Mouse (Mus musculus): ENCODE measurements around the gene Aadacl4. TPM values are rescaled to one million over a fixed set of nuclear protein-coding genes. Genes with fewer than 3 reads are reported as not detected.
"Not testable (repeated sequence)": the region's sequence is repeated elsewhere in the genome, so short reads cannot be mapped to it uniquely, and the experiment has no call there.

Aadacl4 gene
- not detected for total RNA-seq (2018; cell fraction: chromatin; rRNA removed)
- not detected for total RNA-seq (2018; cell fraction: cytosol; rRNA removed)
- not detected for total RNA-seq (2018; cell fraction: nucleus; rRNA removed)
- polyA plus RNA-seq (2018) = not detected in 3 replicates

DNA sequence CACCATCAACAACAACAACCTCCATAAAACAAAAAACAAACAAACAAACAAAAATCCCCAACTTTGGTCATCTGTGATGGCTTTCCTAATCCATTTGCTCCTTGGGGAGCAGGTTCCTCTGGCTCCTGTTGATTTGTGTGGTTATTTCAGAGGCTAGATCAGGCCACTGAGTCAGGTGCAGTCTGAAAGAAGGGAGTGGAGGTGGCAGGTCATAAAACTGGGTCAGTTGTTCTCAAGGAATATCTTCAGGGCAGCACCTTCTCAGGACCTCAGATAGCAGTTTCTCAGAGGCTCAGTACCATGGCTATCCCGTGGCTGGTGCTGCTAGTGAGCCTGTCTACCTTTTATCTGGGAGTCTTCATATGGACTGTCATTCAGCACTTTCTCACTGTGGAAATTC lies at the start of gene Aadacl4:
TSS of gene Aadacl4 (plus strand) at position 301 of the 400 bp plus-strand sequence.
- Histone ChIP-seq H3K36me3 (ENCODE audit: inconsistent target) (no peaks in the 10 kb centered on the region), H3K79me2 (ENCODE audit: inconsistent target) (no peaks in the 10 kb centered on the region), H3K27ac (no peak within 1 kb of the TSS), H3K4me3 (ENCODE audit: inconsistent target) (no peak within 1 kb of the TSS)
- WGBS (ENCODE audit: missing documents) = 75% methylated on average over 1 of the region's 1 CpGs

DNA sequence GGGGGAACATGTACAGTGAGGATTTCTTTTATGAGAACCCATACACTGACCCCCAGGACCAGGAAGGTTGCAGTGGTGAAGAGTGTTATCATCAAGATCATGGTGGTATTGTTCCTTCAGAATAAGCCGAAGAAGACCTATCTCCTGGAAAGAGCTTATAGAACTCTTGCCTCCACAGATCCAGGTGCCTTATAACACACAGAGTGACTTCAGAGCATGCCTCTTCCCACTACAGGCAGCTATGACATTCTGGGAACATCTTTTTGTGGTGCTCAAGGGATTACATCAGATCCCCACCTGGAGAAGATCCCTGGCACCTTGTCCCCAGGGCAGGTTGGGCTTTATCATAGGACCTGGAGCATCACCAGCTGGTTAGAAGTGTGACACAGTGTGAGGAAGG lies 48.5 kb upstream of the Aadacl4 start, which contains the start of gene Gm13124:
TSS of gene Gm13124 (minus strand) at position 101 of the 400 bp plus-strand sequence.
- H3K36me3 ChIP-seq (ENCODE audit: inconsistent target) = no peaks in the 10 kb centered on the region
- no peak within 1 kb of the TSS for H3K27ac ChIP-seq
- WGBS (ENCODE audit: missing documents) = 100% methylated on average over 1 of the region's 1 CpGs
- H3K4me3 ChIP-seq (ENCODE audit: inconsistent target) = no peak within 1 kb of the TSS
- no peaks in the 10 kb centered on the region for H3K79me2 ChIP-seq (ENCODE audit: inconsistent target)

DNA sequence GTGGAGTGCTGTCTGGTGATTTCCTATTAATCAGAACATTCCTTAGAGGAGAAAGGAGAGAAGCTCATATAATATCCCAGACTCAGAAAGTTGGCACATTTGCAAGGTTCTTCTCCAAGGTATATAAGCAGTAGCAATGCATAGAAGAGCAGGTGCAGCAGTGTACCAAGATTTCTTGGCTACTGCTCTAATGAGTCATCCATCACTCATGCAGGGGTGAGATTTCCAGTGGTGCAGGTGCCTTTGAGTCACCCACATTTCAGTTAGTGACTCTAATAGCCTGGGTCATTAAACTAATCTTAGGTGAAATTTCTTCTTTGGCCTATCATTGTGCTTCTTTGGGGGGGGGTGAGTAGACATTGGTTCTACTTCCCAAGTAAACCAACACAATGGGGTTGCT lies 45.8 kb upstream of the Aadacl4 start:
- H3K79me2 ChIP-seq (ENCODE audit: inconsistent target) = no peaks in the 10 kb centered on the region
- H3K27ac ChIP-seq = no peak overlapping the region
- H3K4me3 ChIP-seq (ENCODE audit: inconsistent target) = no peak overlapping the region
- H3K36me3 ChIP-seq (ENCODE audit: inconsistent target) = no peaks in the 10 kb centered on the region

DNA sequence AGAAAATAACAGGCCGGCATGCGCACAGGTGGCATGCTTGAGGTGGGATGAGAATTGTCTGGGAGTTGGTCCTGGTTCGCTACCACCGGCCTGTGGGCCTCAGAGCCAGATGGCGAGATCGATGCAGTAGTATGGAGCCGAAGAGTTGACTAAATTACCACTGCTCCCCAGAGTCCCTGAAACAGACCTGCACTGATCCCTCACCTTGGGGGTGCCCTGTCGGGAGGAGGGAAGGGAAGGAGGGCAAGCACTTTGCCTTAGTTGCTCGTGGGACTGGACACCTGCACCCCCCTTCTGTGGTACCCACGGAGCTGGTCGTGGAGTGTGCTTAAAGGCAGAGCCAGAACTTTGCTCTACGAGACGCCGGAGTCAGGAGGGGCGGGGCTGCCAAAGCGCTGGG lies 27.3 kb upstream of the Aadacl4 start:
- H3K4me3 ChIP-seq (ENCODE audit: inconsistent target); H3K36me3 ChIP-seq (ENCODE audit: inconsistent target); H3K27ac ChIP-seq; H3K79me2 ChIP-seq (ENCODE audit: inconsistent target): not testable (repeated sequence)
- WGBS (ENCODE audit: missing documents) = 87% methylated on average over 8 of the region's 16 CpGs

DNA sequence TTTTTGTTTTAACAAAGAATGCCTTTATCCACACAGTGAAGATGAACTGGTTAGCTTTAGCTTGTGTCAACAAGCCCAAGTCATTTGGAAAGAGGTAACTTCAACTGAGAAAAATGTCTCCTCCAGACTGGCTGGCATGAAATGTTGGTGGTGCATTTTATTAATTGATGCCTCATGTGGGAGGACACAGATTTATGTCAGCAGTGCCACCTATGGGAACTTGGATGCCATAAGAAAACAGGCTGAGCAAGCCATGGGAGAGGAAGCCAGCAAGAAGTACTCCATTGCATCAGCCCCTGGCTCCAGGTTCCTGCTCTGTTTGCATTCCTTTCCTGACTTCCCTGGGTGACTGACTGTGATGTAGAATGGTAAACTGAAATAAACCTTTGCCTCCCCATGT lies 20.7 kb upstream of the Aadacl4 start:
- no peaks in the 10 kb centered on the region for H3K79me2 ChIP-seq (ENCODE audit: inconsistent target)
- no peak overlapping the region for H3K27ac ChIP-seq
- H3K4me3 ChIP-seq (ENCODE audit: inconsistent target) = no peak overlapping the region
- no peaks in the 10 kb centered on the region for H3K36me3 ChIP-seq (ENCODE audit: inconsistent target)

DNA sequence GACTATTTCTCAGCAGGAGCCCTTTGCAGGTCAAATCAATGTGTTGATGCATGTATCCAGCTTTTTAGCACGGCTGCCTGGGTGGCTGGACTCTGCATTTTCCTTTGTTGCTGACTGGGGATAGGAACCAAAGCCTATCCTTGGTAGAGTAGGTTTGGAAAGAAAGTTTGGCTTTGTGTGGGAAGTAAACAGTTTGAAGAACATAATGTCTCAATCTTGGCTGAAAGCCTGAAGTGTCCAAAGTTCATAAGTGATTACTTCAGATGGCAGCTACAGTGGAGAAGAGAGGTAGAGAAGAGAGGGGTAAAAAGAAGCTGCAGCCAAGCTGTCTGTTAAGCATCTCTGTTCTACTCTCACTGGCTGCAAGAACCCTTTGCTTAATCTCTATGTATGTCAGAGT lies 1.1 kb downstream of the Aadacl4 start:
- Histone ChIP-seq H3K79me2 (ENCODE audit: inconsistent target) (no peaks in the 10 kb centered on the region), H3K4me3 (ENCODE audit: inconsistent target) (no peak overlapping the region), H3K27ac (no peak overlapping the region), H3K36me3 (ENCODE audit: inconsistent target) (no peaks in the 10 kb centered on the region)
- WGBS (ENCODE audit: missing documents) = 75% methylated on average over 1 of the region's 1 CpGs

DNA sequence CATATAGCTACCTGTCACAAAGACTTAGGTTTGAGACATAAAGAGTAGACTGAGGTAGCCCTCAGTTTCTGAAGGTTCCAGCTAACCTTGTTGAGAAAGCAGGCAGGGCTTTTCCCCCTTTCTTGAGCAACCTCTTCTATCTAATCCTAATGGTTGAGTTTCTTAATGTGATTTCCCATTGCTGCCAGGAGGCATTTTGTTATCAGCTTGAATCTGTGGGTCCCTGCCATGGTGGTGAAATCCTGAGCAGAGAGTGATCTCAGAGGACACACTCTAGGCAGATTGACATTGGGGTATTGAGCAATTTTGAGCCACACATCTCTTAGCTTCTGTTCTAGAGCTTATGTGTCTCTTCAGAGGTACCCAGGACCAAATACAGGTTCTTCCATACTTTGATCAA lies 24.8 kb downstream of the Aadacl4 start:
- H3K79me2 ChIP-seq (ENCODE audit: inconsistent target) = no peaks in the 10 kb centered on the region

More for the DNA sequence above, 24.8 kb downstream of the Aadacl4 start:
- Histone ChIP-seq H3K36me3 (ENCODE audit: inconsistent target) (no peaks in the 10 kb centered on the region), H3K27ac (no peak overlapping the region), H3K4me3 (ENCODE audit: inconsistent target) (no peak overlapping the region)

Other genes with a start within 250 kb of the Aadacl4 start
- gene Pramef20, start 235.8 kb upstream of the Aadacl4 start, polyA plus RNA-seq (2018) = not detected in 3 replicates
- not detected in 3 replicates for gene Pramef12, start 205.2 kb upstream of the Aadacl4 start, polyA plus RNA-seq (2018)
- not detected in 3 replicates for gene 1700012P22Rik, start 174.9 kb upstream of the Aadacl4 start, polyA plus RNA-seq (2018)
- gene Gm9944, start 160.4 kb upstream of the Aadacl4 start, polyA plus RNA-seq (2018) = not detected in 3 replicates
- not detected in 3 replicates for gene Aadacl3, start 150.0 kb upstream of the Aadacl4 start, polyA plus RNA-seq (2018)
- not detected in 3 replicates for gene 9430007A20Rik, start 93.9 kb upstream of the Aadacl4 start, polyA plus RNA-seq (2018)
- gene Gm13124, start 48.6 kb upstream of the Aadacl4 start, polyA plus RNA-seq (2018) = not detected in 3 replicates
- gene Gm436, start 72.7 kb downstream of the Aadacl4 start, polyA plus RNA-seq (2018) = not detected in 3 replicates
- gene Gm13178, start 107.7 kb downstream of the Aadacl4 start, polyA plus RNA-seq (2018) = not detected in 3 replicates
- gene Gm438, start 172.9 kb downstream of the Aadacl4 start, polyA plus RNA-seq (2018) = not detected in 3 replicates